Mouse (Mus musculus): ENCODE results near the gene Lingo2. TPM values are rescaled to one million over a fixed set of nuclear protein-coding genes. Genes with fewer than 3 reads are reported as not detected.

The Lingo2 gene
- polyA plus RNA-seq (2012; rRNA removed): 16.7 and 19.7 TPM in 2 replicates

- H3K4me1 ChIP-seq (ENCODE audit: control insufficient read depth, insufficient read depth, low read length): no peaks in the 10 kb centered on the region; the same call in 1 of the 2 replicates
- TF ChIP-seq CTCF (IDR thresholded peaks at IDR 0.05; ENCODE audit: extremely low read depth, insufficient read depth, low read length): no peak
- TF ChIP-seq POLR2A (IDR thresholded peaks at IDR 0.05; ENCODE audit: extremely low read depth, insufficient read depth, low read length): no peak
- H3K4me3 ChIP-seq (ENCODE audit: insufficient read depth, low read length): peak within 1 kb of the TSS; percentile 86
- peak within 1 kb of the TSS; percentile 80 for H3K27ac ChIP-seq (ENCODE audit: insufficient read depth, low read length)
Observed at GRCm38 (mm10) chr4:36951150-36951954, at the start of gene Lingo2. TSS of gene Lingo2 (minus strand) at chr4:36951747.

- no peak overlapping the region for H3K4me3 ChIP-seq (ENCODE audit: insufficient read depth, low read length)
- no peak for TF ChIP-seq POLR2A (IDR thresholded peaks at IDR 0.05; ENCODE audit: extremely low read depth, insufficient read depth, low read length)
- no peak for TF ChIP-seq CTCF (IDR thresholded peaks at IDR 0.05; ENCODE audit: extremely low read depth, insufficient read depth, low read length)
- H3K4me1 ChIP-seq (ENCODE audit: control insufficient read depth, insufficient read depth, low read length): no peaks in the 10 kb centered on the region
- H3K27ac ChIP-seq (ENCODE audit: insufficient read depth, low read length): no peak overlapping the region
Observed at GRCm38 (mm10) chr4:36973358-36973757, 21.8 kb upstream of the Lingo2 start.

- TF ChIP-seq POLR2A (IDR thresholded peaks at IDR 0.05; ENCODE audit: extremely low read depth, insufficient read depth, low read length) (no peak), CTCF (IDR thresholded peaks at IDR 0.05; ENCODE audit: extremely low read depth, insufficient read depth, low read length) (no peak)
- Histone ChIP-seq H3K4me3 (ENCODE audit: insufficient read depth, low read length) (peak overlapping the region; percentile 86), H3K27ac (ENCODE audit: insufficient read depth, low read length) (no peak overlapping the region; the same call in 1 of the 2 replicates), H3K4me1 (ENCODE audit: control insufficient read depth, insufficient read depth, low read length) (no peaks in the 10 kb centered on the region)
Observed at GRCm38 (mm10) chr4:36952431-36953429, 1.2 kb upstream of the Lingo2 start.

GRCm38 (mm10) chr4:36951955-36952215, 338 bp upstream of the Lingo2 start:
- H3K27ac ChIP-seq (ENCODE audit: insufficient read depth, low read length): no peak overlapping the region
- peak overlapping the region; percentile 86 for H3K4me3 ChIP-seq (ENCODE audit: insufficient read depth, low read length)
- H3K4me1 ChIP-seq (ENCODE audit: control insufficient read depth, insufficient read depth, low read length): no peaks in the 10 kb centered on the region; the same call in 1 of the 2 replicates
- TF ChIP-seq CTCF (IDR thresholded peaks at IDR 0.05; ENCODE audit: extremely low read depth, insufficient read depth, low read length) (no peak), POLR2A (IDR thresholded peaks at IDR 0.05; ENCODE audit: extremely low read depth, insufficient read depth, low read length) (no peak)

- H3K27ac ChIP-seq (ENCODE audit: insufficient read depth, low read length): peak overlapping the region; percentile 80; the same call in 1 of the 2 replicates
- no peaks in the 10 kb centered on the region; the same call in 1 of the 2 replicates for H3K4me1 ChIP-seq (ENCODE audit: control insufficient read depth, insufficient read depth, low read length)
- H3K4me3 ChIP-seq (ENCODE audit: insufficient read depth, low read length): peak overlapping the region; percentile 86
- TF ChIP-seq CTCF (IDR thresholded peaks at IDR 0.05; ENCODE audit: extremely low read depth, insufficient read depth, low read length) (no peak), POLR2A (IDR thresholded peaks at IDR 0.05; ENCODE audit: extremely low read depth, insufficient read depth, low read length) (0 out of 2 replicates have a peak, but pooled peaks have one; percentile 1)
Observed at GRCm38 (mm10) chr4:36950790-36951149, 777 bp downstream of the Lingo2 start.

- 0 out of 2 replicates have a peak overlapping the region, but pooled peaks have one; percentile 2 for H3K27ac ChIP-seq (ENCODE audit: insufficient read depth, low read length)
- no peaks in the 10 kb centered on the region; the same call in 1 of the 2 replicates for H3K4me1 ChIP-seq (ENCODE audit: control insufficient read depth, insufficient read depth, low read length)
- peak; percentile 15; the same call in 1 of the 2 replicates for TF ChIP-seq POLR2A (IDR thresholded peaks at IDR 0.05; ENCODE audit: extremely low read depth, insufficient read depth, low read length)
- peak; percentile 36 for TF ChIP-seq CTCF (IDR thresholded peaks at IDR 0.05; ENCODE audit: extremely low read depth, insufficient read depth, low read length)
- peak overlapping the region; percentile 86 for H3K4me3 ChIP-seq (ENCODE audit: insufficient read depth, low read length)
Observed at GRCm38 (mm10) chr4:36950021-36950751, 1.4 kb downstream of the Lingo2 start.

GRCm38 (mm10) chr4:36890810-36891209, 60.7 kb downstream of the Lingo2 start:
- TF ChIP-seq POLR2A (IDR thresholded peaks at IDR 0.05; ENCODE audit: extremely low read depth, insufficient read depth, low read length): no peak
- TF ChIP-seq CTCF (IDR thresholded peaks at IDR 0.05; ENCODE audit: extremely low read depth, insufficient read depth, low read length): no peak
- Histone ChIP-seq H3K4me1 (ENCODE audit: control insufficient read depth, insufficient read depth, low read length) (no peaks in the 10 kb centered on the region), H3K27ac (ENCODE audit: insufficient read depth, low read length) (no peak overlapping the region), H3K4me3 (ENCODE audit: insufficient read depth, low read length) (no peak overlapping the region)

GRCm38 (mm10) chr4:36890365-36890764, 61.2 kb downstream of the Lingo2 start:
- H3K4me1 ChIP-seq (ENCODE audit: control insufficient read depth, insufficient read depth, low read length): no peaks in the 10 kb centered on the region
- no peak overlapping the region for H3K27ac ChIP-seq (ENCODE audit: insufficient read depth, low read length)
- TF ChIP-seq CTCF (IDR thresholded peaks at IDR 0.05; ENCODE audit: extremely low read depth, insufficient read depth, low read length) (no peak), POLR2A (IDR thresholded peaks at IDR 0.05; ENCODE audit: extremely low read depth, insufficient read depth, low read length) (no peak)
- H3K4me3 ChIP-seq (ENCODE audit: insufficient read depth, low read length): no peak overlapping the region

- no peak overlapping the region for H3K27ac ChIP-seq (ENCODE audit: insufficient read depth, low read length)
- TF ChIP-seq POLR2A (IDR thresholded peaks at IDR 0.05; ENCODE audit: extremely low read depth, insufficient read depth, low read length) (no peak), CTCF (IDR thresholded peaks at IDR 0.05; ENCODE audit: extremely low read depth, insufficient read depth, low read length) (no peak)
- H3K4me1 ChIP-seq (ENCODE audit: control insufficient read depth, insufficient read depth, low read length): no peaks in the 10 kb centered on the region
- no peak overlapping the region for H3K4me3 ChIP-seq (ENCODE audit: insufficient read depth, low read length)
Observed at GRCm38 (mm10) chr4:36874781-36875180, 76.8 kb downstream of the Lingo2 start.

Data from cortical plate, adult 2 months (tissue).